Mouse (Mus musculus): ENCODE data around the gene Faf2.

GRCm38 (mm10) chr13:54678263-54678662, 56.7 kb downstream of the Faf2 start:
- TF ChIP-seq EP300 (IDR thresholded peaks at IDR 0.05; ENCODE audit: low read depth) (no peak), CTCF (IDR thresholded peaks at IDR 0.05; ENCODE audit: low read depth) (no peak)
